Mouse (Mus musculus) heart, postnatal 0 days (tissue): ENCODE data around the gene Mettl7a2. TPM values are rescaled to one million over a fixed set of nuclear protein-coding genes. Genes with fewer than 3 reads are reported as not detected.
A peak's percentile ranks its signal among the peaks of the same experiment; 100 is the strongest.
"Not testable (repeated sequence)": the region's sequence is repeated elsewhere in the genome, so short reads cannot be mapped to it uniquely, and the experiment has no call there.

Experiments used
- ATAC-seq: fragments of 200-750 bp; cut with Nextera tagmentation; 2 replicates; pipeline ENCODE4 v1.8.0; 2017; ENCODE audit warnings: low read depth, moderate number of reproducible peaks, moderate library complexity; ENCODE audit not compliant: insufficient read depth
- DNase-seq: peaks from one replicate; pipeline ENCODE4 v3.0.0-alpha.2; 2016; ENCODE audit warnings: low spot score
- H3K27ac ChIP-seq: fragments of 300-500 bp; sonication (generic); 2 replicates; pipeline ENCODE4 v1.5.1; 2014; ENCODE audit warnings: low read depth, mild to moderate bottlenecking
- H3K27me3 ChIP-seq: fragments of 300-500 bp; sonication (generic); 2 replicates; pipeline ENCODE4 v1.6.1; 2014; ENCODE audit warnings: low read length, mixed read lengths; ENCODE audit not compliant: control insufficient read depth, insufficient read depth
- H3K36me3 ChIP-seq: fragments of 300-500 bp; sonication (generic); replicated peaks from 2 replicates; pipeline ENCODE4 v1.6.1; 2014; ENCODE audit warnings: low read length, mixed read lengths; ENCODE audit not compliant: control insufficient read depth, insufficient read depth
- H3K4me1 ChIP-seq: fragments of 300-500 bp; sonication (generic); 2 replicates; pipeline ENCODE4 v1.6.1; 2014; ENCODE audit warnings: antibody characterized with exemption; ENCODE audit not compliant: control insufficient read depth, insufficient read depth
- H3K4me2 ChIP-seq: fragments of 300-500 bp; sonication (generic); 2 replicates; pipeline ENCODE4 v1.6.1; 2014; ENCODE audit warnings: low read depth, mild to moderate bottlenecking, low read length, moderate library complexity
- H3K4me3 ChIP-seq: fragments of 300-500 bp; sonication (generic); 2 replicates; pipeline ENCODE4 v1.5.1; 2014; ENCODE audit warnings: low read depth, low read length
- H3K9ac ChIP-seq: fragments of 300-500 bp; sonication (generic); replicated peaks from 2 replicates; pipeline ENCODE4 v1.6.1; 2014; ENCODE audit warnings: low read depth, low read length, mixed read lengths
- H3K9me3 ChIP-seq: fragments of 300-500 bp; sonication (generic); replicated peaks from 2 replicates; pipeline ENCODE4 v1.6.1; 2016; ENCODE audit warnings: low read length; ENCODE audit not compliant: control insufficient read depth
- CTCF ChIP-seq: IDR thresholded peaks from 2 replicates; pipeline ENCODE4 v1.5.1; 2016; ENCODE audit warnings: antibody characterized with exemption, control low read depth, low read depth
- EP300 ChIP-seq: IDR thresholded peaks from 2 replicates; pipeline ENCODE4 v1.6.1; 2016; ENCODE audit warnings: antibody characterized with exemption, low read depth
- WGBS: fragments of 180-500 bp; shearing (Covaris S2); extraction: QIAGEN DNeasy Blood & Tissue Kit; methylation state at CpG from one replicate; pipeline ENCODE4 v1.1.7; 2014; 5-methylcytosine and 5-hydroxymethylcytosine counted together
- polyA plus RNA-seq: library from polyadenylated mRNA; unstranded; fragments of >200 nt; fragmentation: Nextera tagmentation; extraction: Ambion mirVana; gene quantifications from 2 replicates; pipeline ENCODE4 v1.2.1, GENCODE M21; 2015
- total RNA-seq: library from RNA; depleted of rRNA; stranded (reverse); fragments of >200 nt; gene quantifications from 2 replicates; pipeline ENCODE4 v1.2.3, GENCODE M21; 2014; ENCODE audit warnings: low replicate concordance

Gene Mettl7a2
- total and polyA plus RNA-seq, 2 experiments from 2014 or later, result not detected

GRCm38 (mm10) chr15:100345484-100345883, 7.5 kb upstream of the Mettl7a2 start:
- Histone ChIP-seq H3K9ac (no peak overlapping the region), H3K27me3 (no peaks in the 10 kb centered on the region), H3K9me3 (no peaks in the 10 kb centered on the region), H3K4me3 (no peak overlapping the region), H3K27ac (no peak overlapping the region), H3K4me2 (no peak overlapping the region), H3K36me3 (no peaks in the 10 kb centered on the region), H3K4me1 (0 out of 2 replicates have a peak, but pooled peaks cover 3% of the 10 kb centered on the region)
- TF ChIP-seq CTCF, result no peak
- no peak for TF ChIP-seq EP300
- ATAC-seq (peak; percentile 69), DNase-seq (peak; percentile 15)

GRCm38 (mm10) chr15:100346761-100347160, 6.2 kb upstream of the Mettl7a2 start:
- H3K9ac ChIP-seq, result no peak overlapping the region
- no peaks in the 10 kb centered on the region for H3K27me3 ChIP-seq
- H3K36me3 ChIP-seq, result no peaks in the 10 kb centered on the region
- no peak overlapping the region for H3K4me2 ChIP-seq
- 77% methylated on average over 14 of the region's 14 CpGs for WGBS
- H3K4me3 ChIP-seq, result no peak overlapping the region
- H3K4me1 ChIP-seq, result peaks cover 12% of the 10 kb centered on the region; the same call in 1 of the 2 replicates
- no peak for ATAC-seq
- H3K27ac ChIP-seq, result no peak overlapping the region
- H3K9me3 ChIP-seq, result no peaks in the 10 kb centered on the region
- DNase-seq, result no peak
- TF ChIP-seq EP300, result no peak
- no peak for TF ChIP-seq CTCF

DNA sequence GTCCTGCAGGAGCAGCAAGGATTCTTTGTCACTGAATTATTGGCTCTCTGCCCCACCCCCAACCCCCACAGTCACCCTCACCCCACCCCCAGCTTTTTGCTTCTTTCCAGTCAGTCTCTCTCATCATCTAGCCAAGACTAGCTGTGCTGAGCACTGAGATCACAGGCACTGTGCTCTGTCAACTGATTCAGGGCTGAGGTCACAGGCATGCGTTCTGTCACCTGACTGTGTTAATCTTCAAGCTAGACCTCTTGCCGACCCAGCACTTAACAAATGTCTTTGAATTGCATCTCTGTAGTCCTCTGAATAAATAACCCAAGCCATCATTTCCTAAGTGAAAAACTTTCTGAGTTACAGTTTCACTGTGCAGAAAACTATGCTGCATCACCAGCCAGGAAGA, 3.5 kb upstream of the Mettl7a2 start:
- Histone ChIP-seq H3K27me3 (no peaks in the 10 kb centered on the region), H3K4me2 (no peak overlapping the region), H3K4me3 (no peak overlapping the region), H3K36me3 (no peaks in the 10 kb centered on the region), H3K9me3 (no peaks in the 10 kb centered on the region), H3K4me1 (peaks cover 16% of the 10 kb centered on the region; the same call in 1 of the 2 replicates), H3K9ac (no peak overlapping the region), H3K27ac (no peak overlapping the region)
- DNase-seq (peak; percentile 5), ATAC-seq (no peak)
- 5% methylated on average over 2 of the region's 2 CpGs for WGBS
- TF ChIP-seq EP300 (no peak), CTCF (no peak)

DNA sequence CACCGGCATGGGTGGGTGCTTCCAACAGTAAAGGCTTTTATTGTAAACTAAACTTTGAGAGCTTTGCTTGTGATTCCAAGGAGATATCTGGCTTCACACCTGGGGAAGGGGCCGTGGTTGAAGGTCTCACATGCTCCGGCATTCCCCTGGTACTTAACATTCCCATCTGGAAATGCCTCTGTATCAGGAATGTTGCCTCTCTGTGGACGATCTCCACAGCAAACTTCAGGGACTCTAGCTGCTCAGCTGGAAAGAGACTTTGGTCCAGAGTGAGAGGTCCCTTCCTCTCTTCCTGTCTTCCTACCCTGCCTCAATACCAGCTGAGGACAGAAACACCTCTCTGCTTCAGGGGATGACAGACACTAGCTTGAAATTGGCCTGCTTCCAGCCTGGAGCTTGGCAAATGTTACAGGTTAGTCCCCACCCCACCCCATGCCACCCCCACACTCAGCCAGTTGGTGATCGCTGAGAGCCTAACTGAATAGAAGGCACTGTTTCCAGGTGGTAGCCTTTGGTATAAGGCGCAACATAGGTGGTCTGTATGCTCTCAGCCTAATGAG, 1.4 kb upstream of the Mettl7a2 start:
- peak overlapping the region; percentile 15; the same call in 1 of the 2 replicates for H3K4me2 ChIP-seq
- ATAC-seq, result peak; percentile 62; the same call in 1 of the 2 replicates

GRCm38 (mm10) chr15:100353399-100353798, 399 bp downstream of the Mettl7a2 start:
- WGBS, result 87% methylated on average over 10 of the region's 22 CpGs
- H3K9me3 ChIP-seq, DNase-seq, H3K27ac ChIP-seq, H3K36me3 ChIP-seq, H3K4me3 ChIP-seq, H3K9ac ChIP-seq, H3K4me2 ChIP-seq, H3K27me3 ChIP-seq, ATAC-seq: not testable (repeated sequence)
- peaks cover 16% of the 10 kb centered on the region; the same call in 1 of the 2 replicates for H3K4me1 ChIP-seq

More for the DNA sequence above, 1.4 kb upstream of the Mettl7a2 start:
- no peaks in the 10 kb centered on the region for H3K27me3 ChIP-seq
- no peak overlapping the region for H3K4me3 ChIP-seq
- DNase-seq, result peak; percentile 32
- peaks cover 16% of the 10 kb centered on the region; the same call in 1 of the 2 replicates for H3K4me1 ChIP-seq
- H3K36me3 ChIP-seq, result no peaks in the 10 kb centered on the region
- H3K27ac ChIP-seq, result no peak overlapping the region
- WGBS, result 34% methylated on average over 6 of the region's 6 CpGs
- no peaks in the 10 kb centered on the region for H3K9me3 ChIP-seq
- TF ChIP-seq CTCF (no peak), EP300 (no peak)
- no peak overlapping the region for H3K9ac ChIP-seq

DNA sequence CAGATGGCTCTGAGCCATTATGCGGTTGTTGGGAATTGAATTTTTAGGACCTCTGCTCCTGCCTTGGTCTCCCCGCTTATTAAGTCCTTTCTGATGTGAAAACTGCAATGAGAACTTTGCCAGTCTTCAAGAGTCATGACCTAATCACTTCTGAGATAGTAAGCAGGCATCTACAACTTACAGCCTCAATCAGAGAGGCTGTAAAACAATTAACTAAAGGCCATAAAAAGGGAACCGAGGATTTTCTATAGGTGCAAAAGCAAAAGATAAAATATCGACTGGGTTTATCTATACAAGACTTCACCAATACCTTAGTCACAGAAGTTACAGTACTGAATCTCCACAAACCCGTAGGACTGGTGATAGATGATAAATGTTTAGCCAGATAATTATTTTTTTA, 2.9 kb downstream of the Mettl7a2 start:
- H3K4me1 ChIP-seq, result peaks cover 13% of the 10 kb centered on the region; the same call in 1 of the 2 replicates
- no peak for DNase-seq
- WGBS, result 82% methylated on average over 5 of the region's 5 CpGs
- no peak overlapping the region for H3K4me3 ChIP-seq
- no peak overlapping the region for H3K4me2 ChIP-seq
- TF ChIP-seq EP300 (no peak), CTCF (no peak)
- no peak overlapping the region for H3K27ac ChIP-seq
- no peaks in the 10 kb centered on the region for H3K9me3 ChIP-seq
- no peak for ATAC-seq
- no peaks in the 10 kb centered on the region for H3K36me3 ChIP-seq
- no peaks in the 10 kb centered on the region for H3K27me3 ChIP-seq
- H3K9ac ChIP-seq, result no peak overlapping the region
